Mouse (Mus musculus) bone marrow macrophage, adult 2 months (primary cell): ENCODE measurements around the gene Oxsr1.
"Not testable (repeated sequence)": the region's sequence is repeated elsewhere in the genome, so short reads cannot be mapped to it uniquely, and the experiment has no call there.

Experiments used
- CTCF ChIP-seq: IDR thresholded peaks from 2 replicates; pipeline ENCODE4 v1.5.1; 2012; ENCODE audit warnings: low read depth, mild to moderate bottlenecking, low read length, moderate library complexity
- POLR2A ChIP-seq: IDR thresholded peaks from 2 replicates; pipeline ENCODE4 v1.6.1; 2012; ENCODE audit warnings: mild to moderate bottlenecking, low read depth, low read length, borderline replicate concordance

DNA sequence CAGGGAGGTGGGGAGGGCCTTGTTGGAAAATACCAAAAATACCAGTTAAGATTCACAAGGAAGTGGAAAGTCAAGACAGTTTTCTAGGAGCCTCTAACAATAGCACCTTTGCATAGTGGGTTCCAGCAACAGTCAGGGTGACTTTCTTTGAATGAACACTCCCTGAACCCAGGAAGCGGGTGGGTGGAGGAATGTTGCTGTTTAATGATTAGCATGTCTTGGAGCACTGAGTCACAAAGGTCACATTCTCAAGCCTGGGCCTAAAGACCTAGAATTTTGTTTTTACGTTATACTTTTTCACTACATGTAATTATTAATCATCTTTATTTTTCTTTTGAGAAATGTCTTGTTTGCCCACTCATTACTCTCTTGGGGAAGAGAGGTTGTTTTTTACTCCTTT, 106.9 kb downstream of the Oxsr1 start:
- TF ChIP-seq CTCF, POLR2A: not testable (repeated sequence)
